Mouse (Mus musculus) embryonic facial prominence, embryonic 10.5 days (tissue): ENCODE results near the gene Ivd. TPM values are rescaled to one million over a fixed set of nuclear protein-coding genes. Genes with fewer than 3 reads are reported as not detected.

Experiments
- DNase-seq: peaks from one replicate; pipeline ENCODE4 v3.0.0-alpha.2; 2017; ENCODE audit warnings: low spot score
- H3K27ac ChIP-seq: fragments of 300-500 bp; sonication (generic); replicated peaks from 2 replicates; pipeline ENCODE4 v1.5.1; 2016; ENCODE audit warnings: mild to moderate bottlenecking
- H3K27me3 ChIP-seq: fragments of 300-500 bp; sonication (generic); replicated peaks from 2 replicates; pipeline ENCODE4 v1.6.1; 2016; ENCODE audit warnings: low read depth, mild to moderate bottlenecking; ENCODE audit not compliant: poor library complexity, severe bottlenecking
- H3K36me3 ChIP-seq: fragments of 300-500 bp; sonication (generic); replicated peaks from 2 replicates; pipeline ENCODE4 v1.6.1; 2016; ENCODE audit warnings: mild to moderate bottlenecking, moderate library complexity
- H3K4me1 ChIP-seq: fragments of 300-500 bp; sonication (generic); 2 replicates; pipeline ENCODE4 v1.6.1; 2016
- H3K4me3 ChIP-seq: fragments of 300-500 bp; sonication (generic); 2 replicates; pipeline ENCODE4 v1.5.1; 2016; ENCODE audit warnings: mild to moderate bottlenecking, moderate library complexity
- H3K9me3 ChIP-seq: fragments of 300-500 bp; sonication (generic); 2 replicates; pipeline ENCODE4 v1.6.1; 2016; ENCODE audit warnings: mild to moderate bottlenecking
- WGBS: fragments of 180-500 bp; shearing (Covaris S2); methylation state at CpG from one replicate; pipeline ENCODE4 v1.1.7; 2016; 5-methylcytosine and 5-hydroxymethylcytosine counted together
- polyA plus RNA-seq: library from polyadenylated mRNA; unstranded; fragments of >200 nt; fragmentation: Nextera tagmentation; extraction: Ambion mirVana; gene quantifications from 2 replicates; pipeline ENCODE4 v1.2.1, GENCODE M21; 2016

Gene Ivd
- polyA plus RNA-seq, 1 experiment from 2014 or later: 74.0 TPM

GRCm38 (mm10) chr2:118920428-118920827 is 58.7 kb downstream of the Ivd start:
- H3K36me3 ChIP-seq: peaks cover 68% of the 10 kb centered on the region
- 83% methylated on average over 3 of the region's 3 CpGs for WGBS
- H3K4me3 ChIP-seq: no peak overlapping the region

DNA sequence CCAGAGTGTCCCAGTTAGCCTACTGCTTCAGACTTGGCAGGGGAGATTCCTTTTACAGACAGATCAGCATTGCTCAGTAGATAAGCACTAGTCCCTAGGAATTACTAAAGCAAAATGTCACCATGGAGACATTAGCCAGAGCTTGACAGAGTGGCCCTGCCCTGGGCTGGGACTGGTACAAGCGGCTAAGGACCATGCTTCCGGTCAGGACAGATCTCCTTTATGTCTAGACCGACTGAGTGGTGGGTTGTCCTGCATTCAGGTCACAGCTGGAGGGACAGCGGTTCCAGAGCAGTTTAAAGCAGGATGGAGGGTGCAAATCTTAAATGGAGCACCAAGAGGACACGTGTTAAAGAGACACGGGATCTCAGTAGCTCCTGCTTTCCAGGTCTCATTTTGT is 64.2 kb downstream of the Ivd start:
- Histone ChIP-seq H3K4me3 (peak overlapping the region; percentile 89), H3K36me3 (peaks cover 29% of the 10 kb centered on the region), H3K9me3 (no peaks in the 10 kb centered on the region), H3K27me3 (no peaks in the 10 kb centered on the region), H3K4me1 (peaks cover 54% of the 10 kb centered on the region), H3K27ac (peak overlapping the region; percentile 94)
- WGBS: 1% methylated on average over 6 of the region's 6 CpGs
- DNase-seq: no peak

More at GRCm38 (mm10) chr2:118920428-118920827, 58.7 kb downstream of the Ivd start:
- peaks cover 9% of the 10 kb centered on the region for H3K4me1 ChIP-seq
- no peak for DNase-seq
- H3K27ac ChIP-seq: no peak overlapping the region
- no peaks in the 10 kb centered on the region for H3K27me3 ChIP-seq
- no peaks in the 10 kb centered on the region for H3K9me3 ChIP-seq

DNA sequence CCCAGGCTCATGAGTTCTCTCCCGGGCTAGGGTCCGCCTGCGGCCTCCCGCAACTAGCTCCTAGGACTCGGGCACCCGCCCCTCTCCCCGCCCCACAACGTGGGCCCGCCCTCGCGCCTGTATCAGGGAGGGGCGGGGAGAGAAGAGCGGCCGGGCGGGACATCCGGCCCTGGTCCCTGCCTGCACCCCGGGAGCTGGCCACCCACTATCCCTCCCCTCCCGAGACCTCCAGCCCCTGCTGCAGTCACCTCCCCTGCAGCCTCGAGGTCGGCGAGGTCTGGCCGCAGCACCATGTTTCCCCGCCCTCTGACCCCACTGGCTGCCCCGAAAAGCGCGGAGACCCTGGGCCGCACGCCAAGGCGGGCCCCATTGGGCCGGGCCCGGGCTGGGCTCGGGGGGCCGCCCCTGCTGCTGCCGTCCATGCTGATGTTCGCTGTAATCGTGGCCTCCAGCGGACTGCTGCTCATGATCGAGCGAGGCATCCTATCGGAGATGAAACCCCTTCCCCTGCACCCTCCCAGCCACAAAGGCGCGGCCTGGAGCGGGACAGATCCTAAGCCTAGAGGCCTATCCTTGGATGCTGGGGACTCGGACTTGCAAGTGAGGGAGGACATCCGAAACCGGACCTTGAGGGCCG is 64.7 kb downstream of the Ivd start, which contains the start of gene Chst14:
Chst14 (plus strand) TSS at position 136 of the 637 bp plus-strand sequence.
- Histone ChIP-seq H3K4me1 (peaks cover 57% of the 10 kb centered on the region), H3K4me3 (peak within 1 kb of the TSS; percentile 89), H3K27ac (peak within 1 kb of the TSS; percentile 94), H3K27me3 (no peaks in the 10 kb centered on the region), H3K9me3 (no peaks in the 10 kb centered on the region), H3K36me3 (peaks cover 24% of the 10 kb centered on the region)
- DNase-seq: peak; percentile 87
- WGBS: 1% methylated on average over 47 of the region's 47 CpGs

- no peak for DNase-seq
- H3K36me3 ChIP-seq: peaks cover 17% of the 10 kb centered on the region
- H3K4me1 ChIP-seq: peaks cover 57% of the 10 kb centered on the region
- no peaks in the 10 kb centered on the region for H3K27me3 ChIP-seq
- H3K4me3 ChIP-seq: peak overlapping the region; percentile 89
- peak overlapping the region; percentile 94 for H3K27ac ChIP-seq
- WGBS: 33% methylated on average over 31 of the region's 31 CpGs
- no peaks in the 10 kb centered on the region for H3K9me3 ChIP-seq
These were observed 65.4 kb downstream of the Ivd start for GRCm38 (mm10) chr2:118926998-118927739.

Other genes starting within 250 kb of the Ivd start
- gene Pak6, start 198.7 kb upstream of the Ivd start, polyA plus RNA-seq: 0.45 and 0.72 TPM in 2 replicates
- not detected in 2 replicates for gene Ankrd63, start 158.0 kb upstream of the Ivd start, polyA plus RNA-seq
- gene Plcb2, start 133.5 kb upstream of the Ivd start, polyA plus RNA-seq: 0.41 and 0.44 TPM in 2 replicates
- 15.8 and 16.8 TPM in 2 replicates for gene Inafm2, start 116.2 kb upstream of the Ivd start, polyA plus RNA-seq
- gene Ccdc9b, start 99.3 kb upstream of the Ivd start, polyA plus RNA-seq: 0.29 and 0.41 TPM in 2 replicates
- not detected in 2 replicates for gene Phgr1, start 89.2 kb upstream of the Ivd start, polyA plus RNA-seq
- 1.2 and 1.4 TPM in 2 replicates for gene Disp2, start 82.2 kb upstream of the Ivd start, polyA plus RNA-seq
- gene Knstrn, start 48.0 kb upstream of the Ivd start, polyA plus RNA-seq: 149 and 150 TPM in 2 replicates
- 3.2 and 3.3 TPM in 2 replicates for gene Bahd1, start 38.4 kb downstream of the Ivd start, polyA plus RNA-seq
- 20.8 and 22.2 TPM in 2 replicates for gene Chst14, start 64.5 kb downstream of the Ivd start, polyA plus RNA-seq
- 19.9 and 20.5 TPM in 2 replicates for gene Ccdc32, start 167.4 kb downstream of the Ivd start, polyA plus RNA-seq
- 7.3 and 8.0 TPM in 2 replicates for gene Rpusd2, start 172.8 kb downstream of the Ivd start, polyA plus RNA-seq
- gene Knl1, start 185.2 kb downstream of the Ivd start, polyA plus RNA-seq: 54.0 and 58.3 TPM in 2 replicates